Comparison of ENCODE assay signal across 16 mouse cellular contexts in genomic region chr6:71420848-71421247, GRCm38 (mm10). TPM values are rescaled to one million over a fixed set of nuclear protein-coding genes. Genes with fewer than 3 reads are reported as not detected.
"Had no signal": no experiment of that assay in that cellular context is flagged by ENCODE, and none has a peak within 500 bp of the region (broad histone marks: within the 10 kb centered on the region; RNA-seq: fewer than 3 reads in every experiment).

No protein-coding gene starts in this region.

- H3K9me3 ChIP-seq: hindbrain, embryonic 15.5 days; limb, embryonic 15.5 days; liver, embryonic 13.5 days; midbrain, embryonic 13.5 days had no signal

- H3K36me3 ChIP-seq: hindbrain, embryonic 15.5 days had no signal

- H3K4me3 ChIP-seq: hindbrain, embryonic 15.5 days; left cerebral cortex, adult 2 months; limb, embryonic 15.5 days; liver, embryonic 13.5 days; midbrain, embryonic 13.5 days had no signal

- H3K4me1 ChIP-seq: hindbrain, embryonic 15.5 days; limb, embryonic 15.5 days; midbrain, embryonic 13.5 days had no signal

- H3K4me2 ChIP-seq: hindbrain, embryonic 15.5 days; limb, embryonic 15.5 days; liver, embryonic 13.5 days; midbrain, embryonic 13.5 days had no signal

- H3K27me3 ChIP-seq: hindbrain, embryonic 15.5 days; limb, embryonic 15.5 days; liver, embryonic 13.5 days; midbrain, embryonic 13.5 days had no signal

- DNase-seq: liver, embryonic 13.5 days; lung, adult 18-20 months; lung, postnatal 36 days; right cerebral cortex, postnatal 14 days; thymus, adult 18-20 months; thymus, postnatal 14 days had no signal

- ATAC-seq: midbrain, embryonic 13.5 days had no signal

- H3K27ac ChIP-seq: hindbrain, embryonic 15.5 days; left cerebral cortex, adult 2 months; limb, embryonic 15.5 days; liver, embryonic 13.5 days; midbrain, embryonic 13.5 days had no signal

- H3K9ac ChIP-seq: hindbrain, embryonic 15.5 days; limb, embryonic 15.5 days; liver, embryonic 13.5 days; midbrain, embryonic 13.5 days had no signal

RNA-seq across cellular contexts. Expression of gene Cd8a, which starts 47.6 kb away (rescaled TPM):
- total RNA-seq: layer of hippocampus, postnatal 25 days; left cerebral cortex, adult 2 months; left cerebral cortex, postnatal 25 days; megakaryocyte progenitor cell, adult 5-6 weeks; midbrain, postnatal 0 days had no signal
- polyA plus RNA-seq: hindbrain, embryonic 15.5 days; limb, embryonic 11.5 days; limb, embryonic 15.5 days; liver, embryonic 13.5 days; midbrain, embryonic 13.5 days; midbrain, postnatal 0 days; neural tube, embryonic 14.5 days had no signal
